ENCODE assay signal across 22 mouse cellular contexts in genomic region chr1:60604481-60605021, GRCm38 (mm10). TPM values are rescaled to one million over a fixed set of nuclear protein-coding genes. Genes with fewer than 3 reads are reported as not detected.
DNase-seq lines count a peak whose midpoint lies in the region; ATAC-seq and TF ChIP-seq lines count a peak whose summit lies in the region.
"Had no signal": no experiment of that assay in that cellular context is flagged by ENCODE, and none has a peak within 500 bp of the region (broad histone marks: within the 10 kb centered on the region; RNA-seq: fewer than 3 reads in every experiment).

No protein-coding gene starts in this region.

- ATAC-seq in liver, postnatal 0 days, result no peak
- ATAC-seq: activated CD4-positive, CD25-positive, alpha-beta regulatory T cell, adult 4 months; forebrain, embryonic 15.5 days; intestine, embryonic 15.5 days had no signal

- no peak overlapping the region for H3K4me3 ChIP-seq in gastrocnemius, adult 2 months
- no peak overlapping the region for H3K4me3 ChIP-seq in liver, postnatal 0 days (ENCODE audit: low read depth, low read length)
- no peak overlapping the region for H3K4me3 ChIP-seq in thymus, adult 2 months (ENCODE audit: control insufficient read depth, insufficient read depth, low read length)
- H3K4me3 ChIP-seq: embryonic facial prominence, embryonic 13.5 days; forebrain, embryonic 15.5 days; heart, embryonic 15.5 days; hindbrain, embryonic 10.5 days; intestine, embryonic 15.5 days had no signal

- H3K27me3 ChIP-seq in liver, postnatal 0 days (ENCODE audit: insufficient read depth, low read length), result no peaks in the 10 kb centered on the region
- no peaks in the 10 kb centered on the region for H3K27me3 ChIP-seq in thymus, adult 2 months (ENCODE audit: control insufficient read depth, insufficient read depth, low read length)
- H3K27me3 ChIP-seq: embryonic facial prominence, embryonic 13.5 days; forebrain, embryonic 15.5 days; heart, embryonic 15.5 days; intestine, embryonic 15.5 days had no signal

- intact Hi-C loops in gastrocnemius, adult 2 months (cut with DNase I), result no loop called here

- no peaks in the 10 kb centered on the region for H3K9me3 ChIP-seq in liver, postnatal 0 days (ENCODE audit: low read length)
- H3K9me3 ChIP-seq: embryonic facial prominence, embryonic 13.5 days; forebrain, embryonic 15.5 days; heart, embryonic 15.5 days; hindbrain, embryonic 10.5 days; intestine, embryonic 15.5 days had no signal

- no peak for TF ChIP-seq POLR2A in thymus, adult 2 months (IDR thresholded peaks at IDR 0.05; ENCODE audit: control insufficient read depth, extremely low read depth, insufficient read depth, low read length, poor library complexity)

- WGBS in liver, postnatal 0 days (ENCODE audit: insufficient replicate concordance), result 77% methylated on average over 3 of the region's 3 CpGs
- WGBS in thymus, adult 2 months, result 87% methylated on average over 3 of the region's 3 CpGs

- H3K36me3 ChIP-seq in liver, postnatal 0 days (replicated peaks; ENCODE audit: insufficient read depth, low read length), result no peaks in the 10 kb centered on the region
- H3K36me3 ChIP-seq in thymus, adult 2 months (ENCODE audit: control insufficient read depth, insufficient read depth, low read length), result no peaks in the 10 kb centered on the region
- H3K36me3 ChIP-seq: embryonic facial prominence, embryonic 13.5 days; forebrain, embryonic 15.5 days; heart, embryonic 15.5 days; hindbrain, embryonic 10.5 days; intestine, embryonic 15.5 days had no signal

- H3K4me1 ChIP-seq in liver, postnatal 0 days (ENCODE audit: insufficient read depth), result no peaks in the 10 kb centered on the region
- 0 out of 2 replicates have a peak, but pooled peaks cover 2% of the 10 kb centered on the region for H3K4me1 ChIP-seq in thymus, adult 2 months (replicated peaks; ENCODE audit: control insufficient read depth, insufficient read depth, low read length)
- H3K4me1 ChIP-seq: embryonic facial prominence, embryonic 13.5 days; forebrain, embryonic 15.5 days; hindbrain, embryonic 10.5 days; intestine, embryonic 15.5 days had no signal

- DNase-seq in gastrocnemius, adult 2 months, result peak; percentile 30
- DNase-seq in gastrocnemius, adult 18-20 months (ENCODE audit: low spot score), result no peak
- DNase-seq in Muller cell, postnatal 12 days (ENCODE audit: inconsistent ontology term), result peak; percentile 27
- DNase-seq in adipocyte (ENCODE audit: low spot score), result peak; percentile 35
- peak; percentile 40 for DNase-seq in skeletal muscle tissue, adult 2 months (ENCODE audit: low read depth, low spot score)
- no peak for DNase-seq in liver, postnatal 0 days
- no peak for DNase-seq in thymus, adult 2 months
- DNase-seq: adrenal gland, postnatal 10 days; cerebellum, adult 11-12 months; cerebellum, adult 9-10 months; cerebellum, postnatal 25 days; gastrocnemius, postnatal 25 days; heart, postnatal 14 days; kidney, adult 18-20 months had no signal

- peak overlapping the region; percentile 53 for H3K27ac ChIP-seq in gastrocnemius, adult 2 months
- H3K27ac ChIP-seq in liver, postnatal 0 days (ENCODE audit: low read depth), result no peak overlapping the region
- no peak overlapping the region for H3K27ac ChIP-seq in thymus, adult 2 months (ENCODE audit: control insufficient read depth, insufficient read depth, low read length)
- H3K27ac ChIP-seq: embryonic facial prominence, embryonic 13.5 days; forebrain, embryonic 15.5 days; heart, embryonic 15.5 days; hindbrain, embryonic 10.5 days; hindbrain, embryonic 14.5 days; intestine, embryonic 15.5 days had no signal

- no peak overlapping the region for H3K4me2 ChIP-seq in liver, postnatal 0 days (ENCODE audit: low read depth, low read length)
- H3K4me2 ChIP-seq: embryonic facial prominence, embryonic 13.5 days; forebrain, embryonic 15.5 days; heart, embryonic 11.5 days; heart, embryonic 15.5 days; hindbrain, embryonic 14.5 days; intestine, embryonic 15.5 days had no signal

- H3K9ac ChIP-seq in liver, postnatal 0 days (replicated peaks), result no peak overlapping the region
- H3K9ac ChIP-seq: embryonic facial prominence, embryonic 13.5 days; forebrain, embryonic 15.5 days; heart, embryonic 15.5 days; hindbrain, embryonic 14.5 days; intestine, embryonic 15.5 days had no signal

- no peak for TF ChIP-seq EP300 in liver, postnatal 0 days (IDR thresholded peaks at IDR 0.05; ENCODE audit: low read depth)

- TF ChIP-seq CTCF in gastrocnemius, adult 2 months (IDR thresholded peaks at IDR 0.05), result no peak
- TF ChIP-seq CTCF in liver, postnatal 0 days (IDR thresholded peaks at IDR 0.05; ENCODE audit: low read depth), result no peak
- no peak for TF ChIP-seq CTCF in thymus, adult 2 months (IDR thresholded peaks at IDR 0.05; ENCODE audit: borderline replicate concordance, control insufficient read depth, extremely low read depth, insufficient read depth, low read length, poor library complexity)

RNA-seq across cellular contexts. Expression of gene Raph1, which starts 37.6 kb away (rescaled TPM):
- 10 to 100 TPM; 20.9 to 27.0 TPM for total RNA-seq in gastrocnemius, adult 2 months (2021)
- 10 to 100 TPM; 15.2 to 26.0 TPM for total RNA-seq in gastrocnemius, adult 18-20 months (2021)
- polyA plus RNA-seq in liver, postnatal 0 days (2015; fragmentation: Nextera tagmentation; extraction: Ambion mirVana), result 14.6 and 16.9 TPM in 2 replicates
- polyA plus RNA-seq in thymus, adult 2 months (2012; rRNA removed), result 5.7 and 7.1 TPM in 2 replicates

Comparison
In these comparisons a context has a peak if more than half of its experiments do, and no peak if none do; other contexts are left out.
1. DNase-seq: peak in gastrocnemius, adult 2 months (single experiment), Muller cell, postnatal 12 days (single experiment), adipocyte (single experiment) and skeletal muscle tissue, adult 2 months (single experiment); none in gastrocnemius, adult 18-20 months (single experiment), liver, postnatal 0 days (single experiment) and thymus, adult 2 months (single experiment).